Mouse (Mus musculus): Measurements from ENCODE around the gene Nin.

GRCm38 (mm10) chr12:70062114-70062513 is 51.4 kb downstream of the Nin start:
- TF ChIP-seq CTCF (IDR thresholded peaks at IDR 0.05; ENCODE audit: low read depth): peak; percentile 87
- TF ChIP-seq EP300 (optimal IDR thresholded peaks at IDR 0.05): no peak
